Mouse (Mus musculus) stomach, postnatal 0 days (tissue): ENCODE measurements around the gene Gabre. TPM values are rescaled to one million over a fixed set of nuclear protein-coding genes. Genes with fewer than 3 reads are reported as not detected.

Source experiments
- ATAC-seq: fragments of 200-750 bp; cut with Nextera tagmentation; 2 replicates; pipeline ENCODE4 v1.8.0; 2017; ENCODE audit not compliant: low FRiP score, low TSS enrichment
- DNase-seq: peaks from one replicate; pipeline ENCODE4 v3.0.0-alpha.2; 2016; ENCODE audit warnings: low spot score
- H3K27ac ChIP-seq: fragments of 300-500 bp; sonication (generic); replicated peaks from 2 replicates; pipeline ENCODE4 v1.5.1; 2014; ENCODE audit warnings: mild to moderate bottlenecking, control low read depth
- H3K27me3 ChIP-seq: fragments of 300-500 bp; sonication (generic); 2 replicates; pipeline ENCODE4 v1.6.1; 2014; ENCODE audit warnings: low read length; ENCODE audit not compliant: control insufficient read depth, insufficient read depth
- H3K36me3 ChIP-seq: fragments of 300-500 bp; sonication (generic); 2 replicates; pipeline ENCODE4 v1.6.1; 2014; ENCODE audit warnings: low read length, mixed read lengths; ENCODE audit not compliant: control insufficient read depth, insufficient read depth
- H3K4me1 ChIP-seq: fragments of 300-500 bp; sonication (generic); replicated peaks from 2 replicates; pipeline ENCODE4 v1.6.1; 2014; ENCODE audit warnings: antibody characterized with exemption; ENCODE audit not compliant: control insufficient read depth, insufficient read depth
- H3K4me2 ChIP-seq: fragments of 300-500 bp; sonication (generic); replicated peaks from 2 replicates; pipeline ENCODE4 v1.6.1; 2014; ENCODE audit warnings: low read depth, mild to moderate bottlenecking, control low read depth, moderate library complexity
- H3K4me3 ChIP-seq: fragments of 300-500 bp; sonication (generic); 2 replicates; pipeline ENCODE4 v1.5.1; 2014; ENCODE audit warnings: low read depth, low read length, control low read depth
- H3K9ac ChIP-seq: fragments of 300-500 bp; sonication (generic); 2 replicates; pipeline ENCODE4 v1.6.1; 2014; ENCODE audit warnings: mild to moderate bottlenecking, low read length, control low read depth, mixed read lengths
- H3K9me3 ChIP-seq: fragments of 300-500 bp; sonication (generic); 2 replicates; pipeline ENCODE4 v1.6.1; 2016; ENCODE audit warnings: low read length; ENCODE audit not compliant: control insufficient read depth
- CTCF ChIP-seq: IDR thresholded peaks from 2 replicates; pipeline ENCODE4 v1.5.1; 2016; ENCODE audit warnings: antibody characterized with exemption, low read depth, mild to moderate bottlenecking, moderate library complexity
- EP300 ChIP-seq: optimal IDR thresholded peaks from 2 replicates; pipeline ENCODE3; 2016; ENCODE audit warnings: antibody characterized with exemption
- WGBS: fragments of 180-500 bp; shearing (Covaris S2); extraction: QIAGEN DNeasy Blood & Tissue Kit; methylation state at CpG from one replicate; pipeline ENCODE4 v1.1.7; 2014; 5-methylcytosine and 5-hydroxymethylcytosine counted together
- microRNA counts: library from miRNA; unstranded; fragments of <30 nt; microRNA quantifications from one replicate; lab custom pipeline; 2015
- microRNA-seq: library from miRNA; unstranded; fragments of <30 nt; microRNA quantifications from one replicate; pipeline ENCODE4, GENCODE M21; 2016
- polyA plus RNA-seq: library from polyadenylated mRNA; unstranded; fragments of >200 nt; fragmentation: Nextera tagmentation; extraction: Ambion mirVana; gene quantifications from 2 replicates; pipeline ENCODE4 v1.2.1, GENCODE M21; 2015

The Gabre gene
- 1.1 and 1.3 TPM in 2 replicates for polyA plus RNA-seq

DNA sequence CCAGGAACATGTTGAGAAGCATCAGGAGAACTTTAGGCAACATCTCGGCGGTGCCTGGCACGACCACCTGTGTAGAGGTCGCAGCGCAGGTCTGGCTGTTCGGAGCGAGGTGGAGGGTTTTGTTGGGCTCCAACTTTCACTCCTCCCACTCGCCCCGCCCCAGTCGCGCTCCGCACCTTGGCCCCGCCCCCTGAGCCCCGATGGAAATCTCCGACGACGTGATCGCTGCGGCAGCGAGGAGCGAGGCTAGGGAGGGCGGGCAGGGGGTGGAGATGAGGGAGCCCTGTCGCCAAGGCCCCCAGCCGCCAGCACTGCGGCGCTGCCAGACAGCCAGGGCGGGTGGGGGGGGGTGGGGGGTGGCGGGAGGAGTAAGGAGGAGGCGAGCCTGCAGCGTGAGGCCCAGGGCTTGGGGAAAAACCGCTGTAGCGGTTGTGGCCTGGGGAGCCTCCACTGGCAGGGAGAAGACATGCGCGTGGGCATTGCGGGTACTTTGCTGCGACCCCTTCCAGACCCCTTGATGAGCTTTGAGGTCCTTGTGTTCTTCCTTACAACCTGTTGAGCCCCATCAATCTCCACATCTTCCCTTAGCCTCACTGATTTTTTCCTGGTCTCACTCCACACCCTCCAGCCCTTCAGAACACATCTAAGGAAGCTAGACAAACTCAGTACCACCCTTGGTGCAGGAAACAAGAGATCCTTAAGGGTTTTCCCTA is at the start of gene Gabre:
Gene Gabre, minus strand, starts transcription at position 145 of the 713 bp plus-strand sequence.
- peak; percentile 83 for ATAC-seq
- H3K27ac ChIP-seq: no peak within 1 kb of the TSS
- H3K9ac ChIP-seq: peak within 1 kb of the TSS; percentile 43
- 15% methylated on average over 13 of the region's 36 CpGs for WGBS
- H3K36me3 ChIP-seq: no peaks in the 10 kb centered on the region
- H3K4me2 ChIP-seq: peak within 1 kb of the TSS; percentile 63
- no peaks in the 10 kb centered on the region for H3K9me3 ChIP-seq
- peak; percentile 68 for DNase-seq
- H3K27me3 ChIP-seq: no peaks in the 10 kb centered on the region
- no peaks in the 10 kb centered on the region for H3K4me1 ChIP-seq
- H3K4me3 ChIP-seq: peak within 1 kb of the TSS; percentile 44
- TF ChIP-seq EP300 (no peak), CTCF (no peak)

DNA sequence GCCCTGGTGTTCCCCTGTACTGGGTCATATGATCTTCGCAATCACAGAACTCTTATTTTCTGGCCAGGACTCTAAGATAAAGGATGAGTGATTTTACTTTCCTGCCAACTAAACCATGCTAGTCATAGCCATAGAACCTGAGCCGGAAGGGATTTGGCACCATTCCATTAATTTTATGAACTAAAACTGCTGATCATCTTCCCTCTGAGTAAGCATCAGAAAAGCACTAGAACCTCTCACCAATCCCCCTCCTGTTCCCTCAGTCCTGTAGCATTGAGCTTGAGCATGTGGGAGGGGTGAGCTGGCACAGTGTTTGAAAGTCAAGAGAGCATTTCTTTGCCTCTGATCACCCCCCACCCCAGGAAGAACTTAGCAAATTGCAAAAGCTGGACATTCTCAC is 23.2 kb upstream of the Gabre start:
- H3K4me2 ChIP-seq: no peak overlapping the region
- WGBS: 69% methylated on average over 2 of the region's 2 CpGs
- H3K9me3 ChIP-seq: no peaks in the 10 kb centered on the region
- DNase-seq: no peak
- no peaks in the 10 kb centered on the region for H3K4me1 ChIP-seq
- ATAC-seq: no peak
- H3K4me3 ChIP-seq: no peak overlapping the region
- no peaks in the 10 kb centered on the region for H3K27me3 ChIP-seq
- no peak overlapping the region for H3K27ac ChIP-seq
- no peak overlapping the region for H3K9ac ChIP-seq
- H3K36me3 ChIP-seq: no peaks in the 10 kb centered on the region
- no peak for TF ChIP-seq EP300
- no peak for TF ChIP-seq CTCF

DNA sequence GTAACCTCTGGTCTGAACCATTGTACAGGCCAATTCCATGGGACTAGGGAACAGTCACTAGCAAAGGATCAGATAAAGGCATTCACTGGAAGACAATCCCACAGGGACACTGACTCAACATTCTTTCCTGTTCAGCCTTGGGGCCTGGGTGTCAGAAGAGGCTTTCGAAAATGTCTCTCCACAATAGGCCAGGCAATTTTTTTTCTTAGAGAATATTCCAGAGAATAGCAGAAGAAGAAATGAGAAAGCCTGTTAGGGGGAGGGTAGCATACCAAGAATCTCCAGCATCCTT is 715 bp upstream of the Gabre start:
- WGBS: 62% methylated on average over 1 of the region's 1 CpGs
- no peak for ATAC-seq

DNA sequence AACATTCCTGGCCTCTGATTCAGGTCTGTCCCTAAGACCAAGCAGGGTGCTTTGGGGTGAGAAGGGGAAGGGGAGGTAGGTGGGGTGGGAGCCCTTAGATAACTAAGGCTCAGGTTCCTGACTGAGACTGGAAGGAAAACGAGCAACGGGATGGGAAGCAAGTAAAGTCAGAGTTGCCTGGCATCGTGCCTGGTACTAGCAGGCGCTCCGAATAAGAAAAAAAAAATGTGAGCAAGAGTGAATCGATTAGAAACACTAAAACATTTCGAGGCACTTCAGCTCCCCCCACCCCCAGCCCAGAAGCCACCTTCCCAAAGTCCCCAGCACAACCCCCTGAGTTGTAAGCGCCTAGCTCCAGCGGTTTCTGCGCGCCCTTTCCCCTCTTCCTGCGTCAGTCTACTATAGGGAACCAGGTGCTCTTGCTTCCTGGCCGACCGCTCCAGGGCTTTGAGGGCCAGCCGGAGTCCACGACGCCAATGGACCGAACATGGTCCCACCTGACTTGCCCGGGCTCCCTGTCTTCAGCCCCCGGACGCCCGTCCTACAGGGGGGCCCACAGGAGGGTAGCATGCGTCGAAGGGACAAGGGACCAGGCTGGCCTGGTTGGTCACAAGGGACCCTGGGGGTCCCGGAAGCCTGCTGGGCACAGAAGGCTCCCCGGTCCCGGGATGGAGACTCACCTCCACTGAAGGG is 491 bp downstream of the Gabre start:
- DNase-seq (peak; percentile 29), ATAC-seq (peak; percentile 56)
- Histone ChIP-seq H3K4me2 (peak overlapping the region; percentile 63), H3K9ac (peak overlapping the region; percentile 43; the same call in 1 of the 2 replicates), H3K27me3 (no peaks in the 10 kb centered on the region), H3K4me1 (no peaks in the 10 kb centered on the region), H3K36me3 (no peaks in the 10 kb centered on the region), H3K4me3 (peak overlapping the region; percentile 44), H3K9me3 (no peaks in the 10 kb centered on the region), H3K27ac (no peak overlapping the region)
- TF ChIP-seq EP300: no peak
- no peak for TF ChIP-seq CTCF
- 19% methylated on average over 23 of the region's 27 CpGs for WGBS

More for the DNA sequence above, 715 bp upstream of the Gabre start:
- H3K9ac ChIP-seq: no peak overlapping the region
- no peaks in the 10 kb centered on the region for H3K27me3 ChIP-seq
- no peaks in the 10 kb centered on the region for H3K36me3 ChIP-seq
- TF ChIP-seq EP300: no peak
- TF ChIP-seq CTCF: no peak
- H3K4me1 ChIP-seq: no peaks in the 10 kb centered on the region
- H3K4me3 ChIP-seq: no peak overlapping the region
- no peak for DNase-seq
- H3K9me3 ChIP-seq: no peaks in the 10 kb centered on the region
- peak overlapping the region; percentile 63 for H3K4me2 ChIP-seq
- H3K27ac ChIP-seq: no peak overlapping the region

DNA sequence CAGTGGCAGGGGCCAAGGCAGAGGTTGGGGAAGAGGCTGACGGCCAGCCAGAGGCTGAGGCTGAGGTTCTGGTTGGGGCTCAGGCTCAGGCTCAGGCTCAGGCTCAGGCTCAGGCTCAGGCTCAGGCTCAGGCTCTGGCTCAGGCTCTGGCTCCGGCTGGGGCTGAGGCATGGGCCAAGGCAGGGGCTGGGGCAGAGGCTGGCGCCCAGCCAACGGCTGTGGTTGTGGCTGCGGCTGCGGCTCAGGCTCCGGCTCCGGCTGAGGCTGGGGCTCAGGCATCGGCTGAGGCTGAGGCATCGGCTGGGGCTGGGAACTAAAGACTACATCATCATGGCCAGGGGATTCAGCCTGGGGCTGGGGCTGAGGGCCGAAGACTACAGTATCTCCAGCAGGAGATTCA is 4.0 kb downstream of the Gabre start:
- H3K4me1 ChIP-seq: no peaks in the 10 kb centered on the region
- H3K27ac ChIP-seq: no peak overlapping the region
- WGBS: 84% methylated on average over 6 of the region's 11 CpGs
- no peak for DNase-seq
- no peaks in the 10 kb centered on the region for H3K9me3 ChIP-seq
- no peak overlapping the region for H3K4me3 ChIP-seq
- no peak for ATAC-seq
- H3K27me3 ChIP-seq: no peaks in the 10 kb centered on the region
- H3K9ac ChIP-seq: no peak overlapping the region
- TF ChIP-seq CTCF (no peak), EP300 (no peak)
- no peaks in the 10 kb centered on the region for H3K36me3 ChIP-seq
- no peak overlapping the region for H3K4me2 ChIP-seq

DNA sequence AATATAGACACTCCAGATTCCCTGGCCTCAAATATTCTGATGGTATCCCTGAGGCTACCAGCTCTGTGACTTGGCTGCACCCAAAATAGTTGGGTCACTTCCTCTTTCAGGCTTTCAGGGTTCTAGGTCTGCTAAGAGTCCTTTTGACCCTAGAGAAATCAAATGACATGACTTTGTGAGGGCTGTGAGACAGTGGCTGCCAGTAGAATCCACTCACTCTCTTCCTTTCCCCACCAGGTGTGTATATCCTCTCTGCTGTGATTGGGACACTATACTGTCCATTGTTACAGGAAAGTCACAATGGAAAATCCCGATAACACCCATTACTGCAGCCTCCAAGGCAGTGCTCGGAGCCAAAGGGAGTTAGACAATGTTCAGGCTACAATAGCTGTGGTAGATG is 52.9 kb downstream of the Gabre start, which contains the start of gene Magea4:
Gene Magea4, plus strand, starts transcription at position 301 of the 400 bp plus-strand sequence.
- WGBS: 86% methylated on average over 2 of the region's 2 CpGs
- Histone ChIP-seq H3K27me3 (no peaks in the 10 kb centered on the region), H3K9me3 (no peaks in the 10 kb centered on the region), H3K4me1 (no peaks in the 10 kb centered on the region), H3K4me2 (no peak within 1 kb of the TSS), H3K27ac (no peak within 1 kb of the TSS), H3K36me3 (no peaks in the 10 kb centered on the region), H3K9ac (no peak within 1 kb of the TSS), H3K4me3 (no peak within 1 kb of the TSS)
- no peak for DNase-seq
- TF ChIP-seq CTCF (no peak), EP300 (no peak)
- ATAC-seq: no peak

MicroRNAs within 50 kb of the gene (microRNA counts, 519-probe panel; counts per million panel counts)
- microRNA mmu-miR-224 (lab: Ali Mortazavi, UCI) (not detected), microRNA mmu-miR-452 (lab: Ali Mortazavi, UCI) (not detected)

Small RNA genes within 50 kb of the gene (microRNA-seq; reads per million reads assigned to microRNA genes)
- 199 reads per million, percentile 53 among the genes with 10 or more reads in this experiment for gene Mir224
- gene Mir452: 19.6 reads per million, percentile 25 among the genes with 10 or more reads in this experiment

Other genes with a start within 250 kb of the Gabre start
- gene Magea4, start 52.8 kb downstream of the Gabre start, polyA plus RNA-seq: not detected in 2 replicates
- not detected in 2 replicates for gene Magea10, start 112.1 kb upstream of the Gabre start, polyA plus RNA-seq